Mouse (Mus musculus): Measurements from ENCODE around the gene Exoc4.
A peak's percentile ranks its signal among the peaks of the same experiment; 100 is the strongest.

Exoc4 gene

DNA sequence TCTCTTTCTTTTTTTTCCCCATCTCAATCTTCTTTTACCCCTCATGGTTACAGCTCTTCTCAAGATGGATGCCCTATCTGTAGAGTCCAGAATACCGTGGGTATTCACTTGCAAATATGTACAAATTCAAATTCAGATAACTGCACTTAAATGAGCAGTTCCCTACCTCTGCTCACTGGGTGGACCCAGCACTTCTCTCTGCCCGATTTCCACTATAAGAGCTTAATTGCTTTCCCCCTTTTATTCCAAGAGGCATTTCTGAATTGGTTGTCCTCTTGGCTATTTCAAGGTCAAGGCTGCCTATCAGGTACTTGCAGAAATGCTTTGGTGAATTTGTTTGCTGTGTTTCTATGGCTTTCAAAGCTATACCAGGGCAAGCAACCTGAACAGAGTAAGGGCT, 521.1 kb downstream of the Exoc4 start:
- DNase-seq: no peak

DNA sequence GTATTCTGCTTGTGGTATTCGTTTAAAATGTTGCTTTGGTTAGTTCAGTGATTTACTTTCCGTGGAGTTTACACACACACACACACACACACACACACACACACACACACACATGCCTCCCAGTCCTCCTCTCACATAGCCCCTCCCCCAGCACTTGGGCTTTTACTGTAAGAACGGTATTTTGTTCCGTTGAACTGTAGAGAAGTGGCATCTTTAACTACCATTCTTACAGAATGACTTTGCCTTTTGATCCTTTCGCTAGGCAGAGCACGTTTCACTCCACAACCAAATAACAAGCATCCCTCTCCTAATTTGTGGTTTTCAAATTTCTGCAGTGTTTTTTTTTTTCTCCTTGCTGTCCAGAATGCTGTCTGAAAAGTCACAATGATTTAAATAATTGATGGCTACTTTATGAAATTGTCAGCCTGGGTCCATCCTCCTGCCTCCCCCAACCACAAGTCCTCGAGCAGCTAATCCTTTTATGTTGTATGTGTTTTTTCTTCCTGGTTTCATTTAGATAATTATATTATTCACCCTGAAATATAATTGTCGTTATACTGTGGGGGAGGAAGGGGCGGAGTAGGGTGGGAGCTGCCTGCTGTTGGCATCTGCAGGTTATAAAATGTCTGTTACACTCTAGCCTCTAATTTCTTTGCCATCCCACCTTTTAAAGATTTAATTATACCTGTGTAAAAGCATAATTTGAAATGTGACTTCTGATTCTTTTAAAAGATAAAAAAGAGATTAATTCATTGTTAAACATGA, 523.8 kb downstream of the Exoc4 start:
- DNase-seq: no peak

DNA sequence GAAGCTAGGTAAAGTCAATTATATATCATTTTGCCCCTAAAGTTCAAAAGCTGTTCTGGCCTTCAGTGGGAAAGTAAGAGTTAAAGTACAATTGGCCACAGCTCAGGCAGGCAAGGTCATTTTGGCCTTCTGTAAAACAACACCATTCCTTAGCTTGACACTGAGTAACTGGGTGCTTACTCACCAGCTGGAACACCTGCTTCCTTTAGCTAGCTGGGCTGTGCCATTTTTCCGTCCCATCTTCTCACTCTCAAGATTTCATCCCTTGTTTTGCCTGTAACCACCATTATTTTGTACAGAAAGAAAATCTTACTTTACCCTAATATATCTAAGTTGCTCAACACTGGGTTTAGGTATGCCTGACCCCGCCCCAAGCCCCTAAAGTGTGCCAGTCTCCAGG, 543.7 kb downstream of the Exoc4 start:
- no peak for DNase-seq

- DNase-seq: no peak
Observed at GRCm38 (mm10) chr6:33801254-33801653, 552.4 kb downstream of the Exoc4 start.

GRCm38 (mm10) chr6:33803481-33804098, 554.7 kb downstream of the Exoc4 start:
- no peak for DNase-seq

GRCm38 (mm10) chr6:33804775-33805174, 555.9 kb downstream of the Exoc4 start:
- DNase-seq: peak; percentile 38 to 63

DNA sequence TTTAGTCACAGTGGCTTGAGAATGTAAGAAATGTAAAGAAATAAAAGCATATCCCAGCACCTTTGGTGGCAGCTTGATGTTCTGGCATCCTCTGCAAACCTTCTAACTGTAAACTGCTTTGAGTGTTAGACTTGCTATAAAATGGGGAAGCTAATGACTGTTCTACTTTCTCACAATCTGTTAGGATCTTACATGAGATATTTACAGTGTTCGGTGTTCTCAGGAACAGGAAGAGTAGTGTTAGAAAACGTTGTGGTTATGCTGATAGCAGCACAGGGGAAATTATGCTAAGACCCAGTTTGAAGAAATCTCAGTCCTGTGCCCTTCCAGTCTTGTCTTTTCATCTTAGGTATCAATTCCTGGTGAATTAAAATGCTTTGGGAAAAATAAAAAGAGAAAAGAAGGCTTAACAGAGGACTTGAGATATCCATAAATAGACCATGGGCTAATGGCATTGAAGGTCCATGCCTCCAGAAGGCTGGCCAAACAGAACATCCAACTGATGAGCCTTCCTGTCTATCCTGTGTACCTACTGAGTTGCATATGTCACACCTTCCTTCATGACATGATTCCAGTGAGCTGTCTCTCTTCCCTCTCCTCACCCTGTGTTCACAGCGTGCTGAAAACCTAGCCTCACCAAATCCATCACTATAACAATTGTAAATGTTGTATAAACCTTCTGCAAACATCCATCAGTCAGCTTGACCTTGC, 557.3 kb downstream of the Exoc4 start:
- DNase-seq: peak in 1 of 2 experiments; percentile 36

- DNase-seq: no peak
Observed at GRCm38 (mm10) chr6:33814386-33814785, 565.5 kb downstream of the Exoc4 start.

- DNase-seq: no peak
Observed at GRCm38 (mm10) chr6:33823171-33823570, 574.3 kb downstream of the Exoc4 start.

DNA sequence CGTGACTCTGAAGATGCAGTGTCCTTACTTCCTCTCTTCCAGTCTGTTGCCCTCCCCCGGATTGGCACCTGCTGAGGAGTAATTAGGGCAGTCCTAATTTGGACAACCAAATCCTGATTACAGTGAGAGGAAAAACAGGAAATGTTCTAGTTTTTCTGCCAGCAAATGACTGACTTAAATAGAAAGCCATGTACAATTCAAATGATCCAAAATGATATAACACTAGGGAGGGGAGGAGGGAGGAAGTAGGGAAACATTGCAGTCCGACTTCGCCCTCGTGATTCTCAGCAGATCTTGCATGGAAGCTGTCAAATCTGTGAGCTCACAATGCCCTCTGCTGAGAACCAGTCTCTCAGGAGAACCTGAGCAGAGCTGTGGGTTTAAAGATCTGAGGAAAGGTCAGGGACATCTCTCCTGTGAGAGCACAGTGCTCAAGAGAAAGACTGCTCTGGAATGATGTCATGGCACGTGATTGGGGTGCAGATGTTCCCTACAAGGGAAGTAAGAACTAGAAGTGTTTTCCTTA, 575.0 kb downstream of the Exoc4 start:
- peak; percentile 57 to 76 for DNase-seq

GRCm38 (mm10) chr6:33828499-33828898, 579.6 kb downstream of the Exoc4 start:
- no peak for DNase-seq

DNA sequence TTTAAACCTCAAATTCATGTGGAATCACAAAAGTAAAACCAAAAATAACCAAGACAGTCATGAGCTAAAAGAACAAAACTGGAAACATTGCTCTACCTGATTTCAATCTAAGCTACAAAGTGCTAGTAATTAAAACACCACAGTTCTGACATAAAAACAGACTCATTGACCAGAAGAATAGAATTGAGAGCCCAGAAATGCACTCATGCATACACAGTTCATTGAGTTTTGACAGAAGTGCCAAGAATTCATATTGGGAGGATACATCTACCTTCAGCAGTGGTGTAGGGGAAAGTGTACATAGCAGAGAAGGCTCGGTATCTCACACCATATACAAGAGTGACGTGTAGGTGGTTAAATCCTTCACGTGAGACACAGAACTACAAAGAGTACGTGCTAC, 580.4 kb downstream of the Exoc4 start:
- DNase-seq: no peak

GRCm38 (mm10) chr6:33831276-33831675, 582.4 kb downstream of the Exoc4 start:
- DNase-seq: peak; percentile 63 to 66

DNA sequence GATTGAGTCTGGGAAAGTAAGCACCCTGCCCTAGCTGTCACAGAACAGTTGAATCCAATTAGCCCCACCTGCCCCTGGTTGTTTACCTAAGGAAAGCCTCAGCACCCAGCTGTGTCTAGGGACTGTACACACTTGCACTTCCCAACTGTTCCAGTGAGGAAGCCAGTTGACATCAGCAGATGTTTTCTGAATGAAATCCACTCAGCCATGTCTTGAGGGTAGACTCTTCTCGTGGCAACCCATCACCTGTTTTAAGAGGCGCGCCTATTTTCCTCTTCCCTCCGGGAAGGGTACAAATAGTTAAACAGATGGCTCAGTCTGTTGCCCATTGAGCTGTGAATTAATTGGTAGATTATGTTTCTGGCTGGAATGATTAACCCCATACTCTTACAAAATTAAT, 584.1 kb downstream of the Exoc4 start:
- DNase-seq: peak in 1 of 2 experiments; percentile 55

DNA sequence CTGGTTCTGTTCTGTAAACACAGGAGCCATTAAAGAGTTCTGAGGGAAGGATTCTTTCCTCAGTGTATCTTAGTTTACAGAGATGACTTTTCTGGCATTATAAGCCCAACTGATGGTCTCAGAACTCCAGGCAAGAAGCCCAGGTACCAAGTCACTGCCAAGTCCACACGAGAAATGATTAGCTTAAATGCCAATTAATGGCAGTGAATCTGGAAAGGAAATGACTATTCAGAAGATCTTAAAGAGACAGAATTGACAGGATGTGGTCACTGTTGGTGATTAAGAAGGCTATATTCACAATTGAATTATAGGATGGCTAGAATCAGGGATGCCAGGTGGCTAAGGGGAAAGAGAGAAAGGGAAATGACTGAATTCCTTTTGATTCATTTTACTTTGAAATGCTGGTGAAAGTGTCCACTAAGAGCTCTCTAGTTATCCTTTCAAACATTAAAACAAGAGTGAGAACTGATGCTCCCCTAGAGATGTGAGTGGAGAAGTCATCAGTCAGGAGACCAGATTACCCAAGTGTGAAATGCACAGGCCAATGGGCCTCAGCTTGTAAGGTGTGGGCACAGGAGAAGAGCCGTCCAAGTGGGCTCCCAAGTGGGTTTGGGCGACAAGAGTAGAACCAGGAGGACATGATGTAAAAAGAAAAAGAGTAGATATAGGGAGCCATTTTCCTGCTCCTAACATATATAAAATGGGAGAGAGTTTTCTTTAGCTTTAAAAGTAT, 587.3 kb downstream of the Exoc4 start:
- peak; percentile 51 to 65 for DNase-seq

DNA sequence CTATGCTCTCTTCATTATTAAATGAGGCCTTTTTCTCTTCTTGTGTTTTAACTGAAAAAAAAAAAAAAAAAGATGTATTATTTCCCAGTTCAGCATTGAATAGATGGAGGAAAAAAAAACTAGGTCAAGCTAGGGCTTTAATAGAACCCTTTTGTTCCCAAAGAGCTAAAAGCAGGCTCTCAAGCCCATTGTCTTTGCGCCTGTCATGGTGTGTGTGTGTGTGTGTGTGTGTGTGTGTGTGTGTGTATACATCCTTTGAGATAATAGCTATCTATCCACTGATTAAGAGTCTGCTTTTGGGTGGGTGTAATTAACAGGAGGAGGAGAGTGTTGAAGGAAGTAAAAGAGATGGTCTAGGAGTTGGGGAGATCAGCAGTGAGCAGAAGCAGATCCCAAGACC, 594.0 kb downstream of the Exoc4 start:
- DNase-seq: no peak

GRCm38 (mm10) chr6:33859049-33859448, 610.2 kb downstream of the Exoc4 start:
- DNase-seq: no peak

- no peak for DNase-seq
Observed at GRCm38 (mm10) chr6:33865752-33866151, 616.9 kb downstream of the Exoc4 start.

DNA sequence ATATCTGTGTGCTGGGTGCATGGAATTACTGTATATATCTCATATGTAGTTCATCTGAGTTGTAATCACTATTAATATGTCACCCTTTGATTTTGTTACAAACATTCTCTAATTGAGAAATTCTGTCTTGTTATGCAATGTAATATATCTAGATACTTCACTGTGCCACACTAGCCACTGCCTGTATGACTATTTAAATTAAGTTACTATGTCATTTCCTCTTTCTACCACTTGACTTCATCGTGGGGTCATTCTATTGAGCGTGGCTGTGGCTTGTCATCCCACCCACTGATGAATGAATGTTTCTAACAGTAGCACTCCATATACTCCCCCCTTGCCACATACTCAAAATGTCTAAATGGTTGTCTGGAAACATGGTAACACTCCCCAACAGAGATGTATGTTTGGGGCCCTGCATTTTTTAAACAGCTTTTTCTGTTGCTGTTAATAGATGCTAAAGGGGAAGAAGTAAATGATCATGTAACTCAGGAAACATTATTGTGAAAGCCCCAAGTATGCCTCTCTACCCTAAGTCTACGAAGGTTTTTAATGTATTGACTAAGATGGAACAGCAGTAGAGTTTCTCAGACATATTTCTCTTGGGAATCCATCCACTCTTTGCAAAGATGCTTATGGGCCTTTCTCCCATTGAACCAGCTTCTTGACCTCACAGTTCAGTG, 618.2 kb downstream of the Exoc4 start:
- DNase-seq: no peak

GRCm38 (mm10) chr6:33869251-33869650, 620.4 kb downstream of the Exoc4 start:
- DNase-seq: no peak

DNA sequence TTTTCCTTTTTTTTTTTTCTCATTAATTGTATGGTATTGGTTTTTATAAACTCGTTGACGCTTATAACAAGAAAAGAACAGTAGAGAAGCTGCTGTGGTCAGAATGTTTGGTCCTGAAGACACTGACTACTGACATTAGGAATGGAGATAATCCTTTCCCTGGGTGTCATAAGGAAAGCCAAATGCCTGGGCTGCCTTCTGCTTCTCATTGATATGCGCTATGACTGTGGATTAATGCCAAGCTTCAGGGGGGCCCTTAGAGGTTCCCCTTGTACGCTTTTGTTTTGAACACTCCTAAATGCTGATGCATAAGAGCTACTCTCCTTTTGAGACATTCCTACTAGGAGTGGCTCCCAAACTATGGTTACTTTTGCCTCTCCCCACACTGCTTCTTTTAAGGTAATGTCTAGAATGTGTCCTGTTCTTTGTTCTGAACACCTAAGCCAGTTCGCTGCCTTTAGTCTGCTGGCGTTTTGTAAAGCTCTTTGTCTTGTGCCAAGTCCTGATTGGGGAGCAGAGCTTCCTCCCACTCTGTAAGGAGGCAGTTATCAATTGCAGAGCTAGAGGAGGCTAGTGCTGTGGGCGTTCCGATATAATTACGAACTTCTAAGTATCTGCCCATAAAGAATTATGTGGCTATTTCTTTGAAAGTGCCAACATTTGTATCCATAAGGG, 621.7 kb downstream of the Exoc4 start:
- peak; percentile 23 to 59 for DNase-seq

- DNase-seq: no peak
Observed at GRCm38 (mm10) chr6:33871286-33871685, 622.4 kb downstream of the Exoc4 start.
